Mouse (Mus musculus): Measurements from ENCODE around the gene 2010111I01Rik.
A peak's percentile ranks its signal among the peaks of the same experiment; 100 is the strongest.
"Not testable (repeated sequence)": the region's sequence is repeated elsewhere in the genome, so short reads cannot be mapped to it uniquely, and the experiment has no call there.

Gene 2010111I01Rik

GRCm38 (mm10) chr13:63291016-63291415, 326.3 kb downstream of the 2010111I01Rik start:
- DNase-seq (ENCODE audit: low spot score): no peak

GRCm38 (mm10) chr13:63293647-63294046, 329.0 kb downstream of the 2010111I01Rik start:
- no peak for DNase-seq (ENCODE audit: low spot score)

GRCm38 (mm10) chr13:63294359-63295193, 329.9 kb downstream of the 2010111I01Rik start:
- peak; percentile 29 for DNase-seq (ENCODE audit: low spot score)

GRCm38 (mm10) chr13:63296300-63296699, 331.6 kb downstream of the 2010111I01Rik start:
- DNase-seq (ENCODE audit: low spot score): no peak

GRCm38 (mm10) chr13:63297003-63297402, 332.3 kb downstream of the 2010111I01Rik start:
- DNase-seq (ENCODE audit: low spot score): no peak

GRCm38 (mm10) chr13:63297933-63298332, 333.2 kb downstream of the 2010111I01Rik start:
- no peak for DNase-seq (ENCODE audit: low spot score)

GRCm38 (mm10) chr13:63298931-63299330, 334.2 kb downstream of the 2010111I01Rik start:
- no peak for DNase-seq (ENCODE audit: low spot score)

GRCm38 (mm10) chr13:63300929-63301328, 336.2 kb downstream of the 2010111I01Rik start:
- DNase-seq (ENCODE audit: low spot score): no peak

- DNase-seq (ENCODE audit: low spot score): no peak
Measured at GRCm38 (mm10) chr13:63301764-63302209, 337.1 kb downstream of the 2010111I01Rik start.

- DNase-seq (ENCODE audit: low spot score): no peak
Measured at GRCm38 (mm10) chr13:63302381-63302780, 337.7 kb downstream of the 2010111I01Rik start.

- no peak for DNase-seq (ENCODE audit: low spot score)
Measured at GRCm38 (mm10) chr13:63304124-63304792, 339.6 kb downstream of the 2010111I01Rik start.

- DNase-seq (ENCODE audit: low spot score): no peak
Measured at GRCm38 (mm10) chr13:63304799-63305159, 340.1 kb downstream of the 2010111I01Rik start.

- no peak for DNase-seq (ENCODE audit: low spot score)
Measured at GRCm38 (mm10) chr13:63305160-63306011, 340.7 kb downstream of the 2010111I01Rik start.

GRCm38 (mm10) chr13:63306768-63307167, 342.1 kb downstream of the 2010111I01Rik start:
- DNase-seq (ENCODE audit: low spot score): no peak

- no peak for DNase-seq (ENCODE audit: low spot score)
Measured at GRCm38 (mm10) chr13:63309563-63309962, 344.9 kb downstream of the 2010111I01Rik start.

- no peak for DNase-seq (ENCODE audit: low spot score)
Measured at GRCm38 (mm10) chr13:63311156-63311555, 346.5 kb downstream of the 2010111I01Rik start.

- no peak for DNase-seq (ENCODE audit: low spot score)
Measured at GRCm38 (mm10) chr13:63313247-63313646, 348.6 kb downstream of the 2010111I01Rik start.

GRCm38 (mm10) chr13:63313748-63314607, 349.3 kb downstream of the 2010111I01Rik start:
- no peak for DNase-seq (ENCODE audit: low spot score)

- no peak for DNase-seq (ENCODE audit: low spot score)
Measured at GRCm38 (mm10) chr13:63314608-63314920, 349.9 kb downstream of the 2010111I01Rik start.

GRCm38 (mm10) chr13:63315111-63315510, 350.4 kb downstream of the 2010111I01Rik start:
- DNase-seq (ENCODE audit: low spot score): not testable (repeated sequence)

- no peak for DNase-seq (ENCODE audit: low spot score)
Measured at GRCm38 (mm10) chr13:63315777-63316176, 351.1 kb downstream of the 2010111I01Rik start.
